Mouse (Mus musculus) right cerebral cortex, postnatal 14 days (tissue): ENCODE data around the gene Phkg2.
"Not testable (repeated sequence)": the region's sequence is repeated elsewhere in the genome, so short reads cannot be mapped to it uniquely, and the experiment has no call there.

Experiments
- DNase-seq: peaks from one replicate; pipeline ENCODE4 v3.0.0; 2022

Gene Phkg2

DNA sequence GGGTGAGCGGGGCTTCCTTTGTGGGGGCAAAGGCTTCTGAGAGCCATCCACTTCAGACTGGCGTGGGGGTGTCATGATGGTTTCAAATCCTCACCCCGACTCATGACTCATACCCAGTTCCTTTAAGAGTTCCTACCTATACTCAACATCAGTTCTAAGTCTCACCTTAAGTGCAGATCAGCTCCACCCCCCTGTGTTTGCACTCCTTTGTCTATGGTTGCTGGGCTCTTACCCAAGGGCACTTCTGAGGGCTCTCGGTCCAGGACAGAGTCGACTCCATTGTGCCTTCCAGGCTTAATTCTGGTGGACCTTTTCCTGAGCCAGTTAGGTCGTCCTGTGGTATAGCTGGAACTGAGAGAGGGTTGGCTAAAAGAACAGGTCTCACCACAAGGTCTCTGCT lies 34.0 kb downstream of the Phkg2 start:
- no peak for DNase-seq

DNA sequence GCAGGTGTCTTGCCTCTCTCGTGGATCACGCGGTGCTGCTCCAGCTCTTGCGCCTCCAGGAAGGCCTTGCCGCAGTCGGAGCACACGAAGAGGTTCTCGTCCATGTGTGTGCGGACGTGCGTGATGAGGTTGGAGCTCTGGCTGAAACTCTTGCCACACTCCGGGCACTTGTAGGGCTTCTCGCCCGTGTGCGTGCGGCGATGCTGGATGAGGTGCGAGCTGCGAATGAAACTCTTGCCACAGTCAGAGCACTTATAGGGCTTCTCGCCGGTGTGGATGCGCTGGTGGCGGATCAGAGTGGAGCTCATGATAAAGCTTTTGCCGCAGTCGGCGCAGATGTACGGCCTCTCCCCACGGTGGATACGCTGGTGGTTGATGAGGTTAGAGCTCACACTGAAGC lies 37.9 kb downstream of the Phkg2 start:
- DNase-seq, result no peak

DNA sequence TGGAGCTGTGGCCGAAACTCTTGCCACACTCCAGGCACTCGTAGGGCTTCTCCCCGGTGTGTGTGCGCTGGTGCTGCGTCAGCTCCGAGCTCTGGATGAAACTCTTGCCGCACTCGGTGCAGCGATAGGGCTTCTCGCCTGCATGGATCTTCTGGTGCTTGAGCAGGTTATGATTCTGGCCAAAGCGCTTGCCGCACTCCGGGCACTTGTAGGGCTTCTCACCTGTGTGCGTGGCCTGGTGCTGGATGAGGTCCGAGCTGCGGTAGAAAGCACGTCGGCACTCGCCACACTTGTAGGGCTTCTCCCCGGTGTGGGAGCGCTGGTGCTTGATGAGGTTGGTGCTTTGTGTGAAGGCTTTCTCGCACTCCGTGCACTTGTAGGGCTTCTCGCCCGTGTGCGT lies 38.4 kb downstream of the Phkg2 start:
- no peak for DNase-seq

DNA sequence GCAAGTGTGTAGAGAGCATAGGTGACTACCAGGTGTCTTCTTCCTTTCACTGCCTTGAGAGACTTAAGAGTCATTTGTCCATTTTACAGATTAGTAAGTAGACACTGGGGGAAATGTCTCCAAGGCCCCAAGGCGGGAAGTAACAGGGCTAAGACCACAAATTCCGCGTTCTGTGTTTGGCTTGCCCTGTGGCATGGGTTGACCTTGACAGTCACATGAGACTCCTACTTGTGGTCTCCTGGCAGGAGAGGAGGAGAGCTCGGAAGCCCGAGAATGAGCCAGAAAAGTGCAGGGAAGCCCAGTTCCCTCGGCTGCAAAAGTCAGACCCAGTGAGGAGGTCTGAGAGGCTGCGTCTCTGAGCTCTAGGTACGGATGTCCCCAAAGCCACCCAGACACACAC lies 40.4 kb downstream of the Phkg2 start:
- DNase-seq, result no peak

DNA sequence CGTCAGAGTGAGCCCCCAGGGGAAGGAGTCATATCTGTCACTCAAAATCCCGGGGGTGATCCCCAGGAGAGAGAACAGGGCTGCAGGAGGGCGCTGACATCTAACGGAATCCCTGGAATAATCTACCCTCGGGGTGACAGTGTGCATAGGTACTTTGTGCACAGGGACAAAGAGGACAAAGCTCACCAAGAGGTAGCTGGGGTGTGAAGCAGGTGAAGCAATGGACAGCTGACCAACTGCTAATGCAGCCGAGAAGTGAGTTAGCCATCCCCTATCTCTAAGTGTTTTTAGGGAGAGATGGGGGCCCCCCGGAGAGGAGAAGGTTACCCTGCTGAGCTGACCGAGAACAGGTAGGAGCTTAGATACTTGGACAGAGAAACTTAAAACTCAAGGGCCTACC lies 41.0 kb downstream of the Phkg2 start:
- no peak for DNase-seq

DNA sequence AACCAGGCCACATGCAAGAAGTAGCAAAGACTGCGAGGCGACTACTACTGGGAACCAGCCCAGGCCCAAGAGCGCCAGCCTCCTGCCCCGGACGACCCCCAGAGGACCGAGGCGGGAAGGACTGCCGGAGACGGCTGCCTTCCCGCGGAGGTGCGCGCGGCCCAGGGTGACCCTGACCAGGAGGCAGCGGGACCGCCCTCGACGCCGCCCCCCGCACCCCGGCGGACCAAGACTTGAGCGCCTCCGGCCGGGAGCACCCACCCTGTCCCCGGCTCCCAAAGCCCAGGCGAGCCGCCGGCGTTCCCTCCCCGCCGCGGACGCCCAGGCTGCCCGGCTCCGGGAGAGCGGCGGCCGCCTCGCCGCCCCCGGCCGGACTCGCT lies 41.4 kb downstream of the Phkg2 start:
- peak; percentile 45 for DNase-seq

DNA sequence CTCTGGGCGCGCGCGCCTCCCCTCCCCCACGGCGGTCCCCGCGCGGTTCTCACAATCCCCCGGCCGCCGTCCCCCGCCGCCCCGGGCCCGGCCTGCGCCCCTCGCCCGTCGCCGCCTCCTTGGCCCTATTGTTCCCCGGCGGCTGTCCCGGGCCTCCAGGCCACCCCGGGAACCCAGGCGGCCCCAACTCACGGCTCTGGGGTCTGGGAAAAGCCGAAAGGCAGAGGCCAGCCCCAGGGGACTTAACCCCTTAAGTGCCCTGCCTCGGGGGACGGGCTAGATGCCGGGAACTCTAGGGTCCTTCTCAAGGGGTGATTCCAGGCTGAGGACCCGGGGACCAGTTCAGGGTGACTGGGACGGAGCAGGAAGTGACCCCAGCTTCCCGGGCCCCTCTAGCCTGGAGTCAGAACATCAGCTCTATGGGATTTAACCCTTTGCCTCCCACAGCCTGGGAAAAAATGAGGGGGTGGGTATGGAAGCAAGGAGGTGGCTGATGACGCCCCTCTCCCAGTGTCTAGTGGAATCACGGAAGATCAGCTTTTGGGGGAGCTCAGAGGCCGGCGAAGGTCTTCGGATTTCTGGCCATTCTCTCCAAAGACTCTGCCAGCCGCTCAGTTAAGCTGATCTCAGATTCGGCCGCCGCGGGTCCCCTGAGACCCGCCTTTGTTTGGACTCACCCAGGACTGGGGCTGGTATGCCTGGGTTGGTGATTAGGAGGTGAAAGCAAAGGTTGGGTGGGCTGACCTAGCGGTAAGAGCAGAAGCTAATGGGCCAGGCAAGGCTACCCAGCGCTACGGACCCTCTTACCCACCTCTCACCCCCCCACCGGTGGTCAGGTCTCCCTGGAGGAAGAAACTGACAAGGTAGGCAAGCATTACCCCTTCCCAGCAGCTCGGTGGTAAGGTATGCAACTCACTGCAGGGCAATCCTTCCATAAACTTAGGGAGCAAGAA lies 42.0 kb downstream of the Phkg2 start, which contains the start of gene Zfp629:
TSS of gene Zfp629 (minus strand) at position 907 of the 953 bp plus-strand sequence.
- DNase-seq, result peak; percentile 76

DNA sequence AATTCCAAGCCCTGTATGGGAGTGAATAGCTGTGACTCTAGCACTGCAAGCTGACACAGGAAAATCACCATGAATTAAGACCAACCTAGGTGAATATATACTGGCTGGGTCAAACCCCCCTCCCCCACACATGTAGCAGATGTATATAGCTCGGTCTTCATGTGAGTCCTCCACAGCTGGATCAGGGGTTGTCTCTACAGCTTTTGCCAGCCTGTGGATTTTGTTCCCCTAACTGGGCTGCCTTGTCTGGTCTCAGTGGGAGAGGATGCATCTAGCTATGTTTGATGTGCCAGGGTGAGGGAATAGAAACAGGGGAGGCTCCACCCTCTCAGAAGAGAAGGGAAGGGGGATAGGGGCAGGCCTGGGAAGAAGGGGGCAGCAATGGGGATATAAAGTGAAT lies 43.2 kb downstream of the Phkg2 start:
- no peak for DNase-seq

DNA sequence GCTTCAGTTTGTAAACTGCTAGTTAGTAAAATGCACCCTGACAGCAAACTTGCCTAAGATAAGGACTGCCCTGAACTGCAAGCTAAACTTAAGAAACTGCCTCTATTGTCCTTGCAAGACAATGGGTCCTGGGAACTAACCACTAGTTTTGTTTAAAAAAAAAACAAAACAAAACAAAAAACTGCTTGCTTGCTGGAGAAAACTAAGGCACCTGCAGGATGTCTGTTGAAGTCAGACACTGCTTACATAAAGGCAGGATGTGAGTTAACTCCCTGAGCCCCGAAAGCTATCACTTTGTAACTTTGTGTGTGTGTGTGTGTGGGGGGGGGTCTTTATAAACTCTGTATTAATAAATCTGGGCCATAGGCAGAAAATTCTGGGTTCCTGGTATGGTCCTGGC lies 43.7 kb downstream of the Phkg2 start:
- no peak for DNase-seq

DNA sequence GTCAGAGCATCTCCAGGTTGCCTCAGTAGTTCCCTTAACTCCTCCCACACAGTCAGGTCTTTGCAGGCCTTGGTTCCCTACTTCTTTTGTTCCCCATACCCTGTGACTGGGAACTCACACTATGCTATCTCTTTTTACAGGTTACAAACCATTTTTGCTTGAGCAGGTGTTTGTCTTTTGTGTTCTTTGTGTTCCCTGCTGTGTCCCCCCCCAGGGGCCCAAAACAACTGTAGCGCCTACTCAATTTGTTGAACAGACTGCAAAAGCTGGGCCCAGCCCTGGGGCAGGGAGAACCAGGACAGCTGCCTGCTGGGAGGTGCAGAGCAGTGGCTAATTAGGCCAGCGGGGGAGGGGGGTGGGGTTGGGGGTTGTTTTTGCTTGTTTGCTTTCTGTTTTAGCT lies 44.8 kb downstream of the Phkg2 start:
- DNase-seq, result no peak

DNA sequence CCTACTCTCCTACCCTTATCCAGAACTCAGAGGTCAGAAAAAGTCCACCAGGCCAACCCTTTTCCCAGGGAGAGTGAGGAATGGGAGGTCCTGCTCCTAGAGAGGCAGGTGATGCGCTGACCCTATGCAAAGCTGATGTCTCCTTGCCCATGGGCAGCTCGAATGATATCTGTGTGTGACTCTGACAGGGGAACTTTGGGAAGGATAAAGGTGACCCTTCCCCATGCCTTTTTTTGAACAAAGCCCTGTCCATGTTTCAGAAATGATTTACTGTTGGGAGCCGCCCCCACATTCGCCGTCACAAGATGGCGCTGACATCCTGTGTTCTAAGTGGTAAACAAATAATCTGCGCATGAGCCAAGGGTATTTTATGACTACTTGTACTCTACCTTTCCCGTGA lies 45.3 kb downstream of the Phkg2 start:
- DNase-seq, result not testable (repeated sequence)

DNA sequence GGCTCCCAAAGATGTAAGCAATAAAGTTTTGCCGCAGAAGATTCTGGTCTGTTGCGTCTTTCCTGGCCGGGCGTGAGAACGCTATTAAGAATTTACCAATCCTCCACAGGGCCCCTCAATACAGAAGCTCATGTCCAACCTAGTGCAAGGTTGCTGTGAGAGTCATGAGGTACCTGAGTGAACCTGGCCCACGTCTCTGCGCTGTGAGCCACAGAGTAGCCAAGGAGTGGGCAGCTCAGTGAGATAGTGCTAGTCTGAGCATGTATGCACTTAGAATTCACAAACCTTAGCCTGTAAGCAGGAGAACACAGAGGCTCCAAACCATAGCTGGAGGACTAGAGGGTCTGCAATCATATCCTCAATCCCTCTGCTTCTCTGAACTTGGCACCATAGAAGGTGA lies 52.9 kb downstream of the Phkg2 start:
- no peak for DNase-seq

DNA sequence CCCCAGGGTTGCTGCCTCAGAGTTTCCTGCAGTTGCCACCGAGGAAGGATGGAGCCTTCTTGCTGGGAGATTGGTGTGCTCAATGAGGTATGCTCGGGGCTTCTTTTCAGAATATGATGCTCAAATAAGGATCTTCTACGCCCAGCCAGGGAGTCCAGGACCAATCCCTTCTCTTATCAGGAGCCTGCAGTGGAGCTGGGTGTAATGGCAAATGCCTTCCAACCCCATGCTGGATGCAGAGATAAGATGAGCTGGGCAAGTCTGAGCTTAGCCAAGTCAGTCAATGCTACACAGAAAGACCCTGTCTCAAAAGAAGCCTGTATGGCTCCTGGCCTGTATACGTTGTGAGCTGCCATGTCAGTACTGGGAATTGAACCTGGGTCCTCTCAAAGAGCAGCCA lies 53.3 kb downstream of the Phkg2 start:
- DNase-seq, result no peak

DNA sequence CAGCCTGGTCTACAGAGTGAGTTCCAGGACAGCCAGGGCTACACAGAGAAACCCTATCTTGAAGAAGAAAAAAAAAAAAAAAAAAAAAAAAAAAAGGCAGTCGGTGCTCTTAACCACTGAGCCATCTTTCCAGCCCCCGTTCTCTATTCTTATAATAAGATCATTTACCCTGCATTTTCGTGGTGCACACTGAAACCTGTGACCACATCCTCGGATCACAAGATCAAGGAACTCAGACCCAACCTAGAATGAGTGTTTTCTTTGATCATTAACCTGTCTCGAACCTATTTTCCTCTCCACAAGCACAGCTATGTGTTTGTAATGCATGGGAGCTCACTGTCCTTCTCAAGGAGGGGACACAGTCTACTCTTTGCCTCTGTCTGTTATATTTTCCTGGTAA lies 55.5 kb downstream of the Phkg2 start:
- DNase-seq, result no peak

DNA sequence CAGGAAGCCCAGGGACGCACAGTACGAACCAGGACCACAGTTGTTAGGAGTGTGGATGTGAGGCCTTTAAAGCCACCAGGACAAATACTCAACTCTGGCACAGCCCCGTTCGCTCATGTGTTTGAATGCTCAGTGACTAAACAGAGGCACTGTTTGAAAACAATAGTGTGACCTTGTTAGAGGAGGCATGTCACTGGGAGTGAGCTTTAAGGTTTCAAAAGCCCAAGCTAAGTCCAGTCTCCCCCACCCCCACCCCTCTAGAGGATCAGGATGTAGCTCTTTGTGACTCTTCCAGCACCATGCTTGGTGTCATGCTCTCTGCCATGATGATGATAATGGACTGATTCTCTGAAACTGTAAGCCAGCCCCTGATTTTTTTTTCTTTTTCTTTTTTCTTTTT lies 58.3 kb downstream of the Phkg2 start:
- no peak for DNase-seq
